Mouse (Mus musculus): ENCODE measurements around the gene Itga3. TPM values are rescaled to one million over a fixed set of nuclear protein-coding genes. Genes with fewer than 3 reads are reported as not detected.
A peak's percentile ranks its signal among the peaks of the same experiment; 100 is the strongest.
"Not testable (repeated sequence)": the region's sequence is repeated elsewhere in the genome, so short reads cannot be mapped to it uniquely, and the experiment has no call there.

The Itga3 gene
- polyA plus RNA-seq, 1 experiment from 2014 or later: 12.1 TPM

GRCm38 (mm10) chr11:95025227-95026012 lies 51.2 kb downstream of the Itga3 start:
- 82% methylated on average over 11 of the region's 11 CpGs for WGBS

GRCm38 (mm10) chr11:95024439-95025184 lies 52.0 kb downstream of the Itga3 start:
- WGBS: 74% methylated on average over 29 of the region's 29 CpGs
- H3K4me1 ChIP-seq (replicated peaks): no peaks in the 10 kb centered on the region
- H3K4me3 ChIP-seq: no peak overlapping the region
- peaks cover 91% of the 10 kb centered on the region for H3K36me3 ChIP-seq
- H3K27me3 ChIP-seq (replicated peaks): peaks cover 17% of the 10 kb centered on the region
- H3K27ac ChIP-seq (ENCODE audit: poor library complexity, severe bottlenecking): no peak overlapping the region
- H3K4me2 ChIP-seq: no peak overlapping the region
- ATAC-seq (ENCODE audit: insufficient number of reproducible peaks, low FRiP score): no peak
- no peak overlapping the region for H3K9ac ChIP-seq
- H3K9me3 ChIP-seq (replicated peaks): no peaks in the 10 kb centered on the region

More at GRCm38 (mm10) chr11:95025227-95026012, 51.2 kb downstream of the Itga3 start:
- ATAC-seq (ENCODE audit: insufficient number of reproducible peaks, low FRiP score): no peak
- Histone ChIP-seq H3K27ac (ENCODE audit: poor library complexity, severe bottlenecking) (no peak overlapping the region), H3K9me3 (replicated peaks) (no peaks in the 10 kb centered on the region), H3K4me1 (replicated peaks) (no peaks in the 10 kb centered on the region), H3K4me3 (no peak overlapping the region), H3K4me2 (no peak overlapping the region), H3K36me3 (peaks cover 86% of the 10 kb centered on the region), H3K9ac (no peak overlapping the region), H3K27me3 (replicated peaks) (peaks cover 9% of the 10 kb centered on the region)

DNA sequence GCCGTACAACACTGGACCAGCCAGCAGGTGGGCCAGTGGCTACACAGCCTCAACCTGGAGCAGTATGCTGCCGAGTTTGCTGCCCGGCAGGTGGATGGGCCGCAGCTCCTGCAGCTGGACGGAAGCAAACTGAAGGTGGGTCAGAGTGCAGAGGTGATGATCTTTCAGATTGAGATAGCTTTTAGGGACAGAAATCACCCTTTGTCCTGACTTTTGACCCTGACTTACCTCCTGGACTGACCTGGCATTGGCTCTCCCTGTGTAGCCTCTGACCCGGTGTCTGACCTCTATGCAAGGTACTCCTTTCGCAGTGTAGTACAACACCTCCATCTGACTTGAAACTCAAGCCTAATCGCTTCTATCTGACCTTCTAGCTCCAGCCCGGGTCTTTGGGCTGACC lies 53.1 kb downstream of the Itga3 start:
- Histone ChIP-seq H3K9ac (no peak overlapping the region), H3K27me3 (replicated peaks) (peaks cover 27% of the 10 kb centered on the region), H3K4me3 (no peak overlapping the region), H3K9me3 (replicated peaks) (no peaks in the 10 kb centered on the region), H3K36me3 (peaks cover 90% of the 10 kb centered on the region), H3K4me1 (replicated peaks) (no peaks in the 10 kb centered on the region), H3K27ac (ENCODE audit: poor library complexity, severe bottlenecking) (no peak overlapping the region), H3K4me2 (no peak overlapping the region)
- ATAC-seq (ENCODE audit: insufficient number of reproducible peaks, low FRiP score): no peak
- WGBS: 93% methylated on average over 9 of the region's 9 CpGs

DNA sequence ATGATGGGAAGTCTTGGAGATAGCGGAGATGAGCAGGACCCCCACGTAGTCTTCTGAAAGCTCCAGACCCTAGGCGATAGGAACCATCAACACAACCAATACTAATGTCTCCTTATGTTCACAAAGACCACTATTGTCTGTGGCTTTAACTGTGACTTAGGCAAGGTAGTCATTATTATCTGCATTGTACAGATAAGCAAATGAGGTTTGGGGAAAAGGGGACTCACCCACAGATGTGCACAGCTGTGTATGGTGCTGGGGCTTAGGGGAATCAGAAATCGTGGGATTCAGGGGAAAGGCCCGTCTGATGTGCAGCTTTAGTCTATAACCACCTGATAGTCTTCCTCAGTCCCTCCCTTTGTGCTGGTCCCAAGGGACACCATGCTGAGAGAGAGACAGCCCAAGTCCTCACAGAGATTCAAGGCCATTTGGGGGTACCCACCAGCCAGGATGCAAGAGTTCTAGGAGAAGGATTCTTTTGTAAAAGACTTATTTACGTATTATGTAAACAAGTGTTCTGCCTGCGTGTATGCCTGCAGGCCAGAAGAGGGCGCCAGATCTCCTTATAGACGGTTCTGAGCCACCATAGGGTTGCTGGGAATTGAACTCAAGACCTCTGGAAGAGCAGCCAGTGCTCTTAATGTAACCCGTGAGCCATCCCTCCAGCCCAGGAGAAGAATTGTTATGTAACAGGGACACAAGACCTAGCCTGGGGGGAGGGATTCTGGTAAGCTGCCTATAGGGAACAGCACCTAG lies 54.2 kb downstream of the Itga3 start:
- Histone ChIP-seq H3K27me3 (replicated peaks) (peaks cover 28% of the 10 kb centered on the region), H3K27ac (ENCODE audit: poor library complexity, severe bottlenecking) (no peak overlapping the region), H3K4me2 (no peak overlapping the region), H3K4me1 (replicated peaks) (peaks cover 4% of the 10 kb centered on the region; the same call in 1 of the 2 replicates), H3K9ac (no peak overlapping the region), H3K36me3 (peaks cover 87% of the 10 kb centered on the region), H3K9me3 (replicated peaks) (no peaks in the 10 kb centered on the region), H3K4me3 (no peak overlapping the region)
- ATAC-seq (ENCODE audit: insufficient number of reproducible peaks, low FRiP score): no peak
- WGBS: 76% methylated on average over 10 of the region's 10 CpGs

GRCm38 (mm10) chr11:95015484-95015883 lies 61.1 kb downstream of the Itga3 start:
- H3K36me3 ChIP-seq: peaks cover 28% of the 10 kb centered on the region
- no peaks in the 10 kb centered on the region for H3K9me3 ChIP-seq (replicated peaks)
- H3K9ac ChIP-seq: peak overlapping the region; percentile 37
- no peak overlapping the region for H3K27ac ChIP-seq (ENCODE audit: poor library complexity, severe bottlenecking)
- no peak overlapping the region for H3K4me3 ChIP-seq
- peaks cover 47% of the 10 kb centered on the region for H3K4me1 ChIP-seq (replicated peaks)
- peak overlapping the region; percentile 4; the same call in 1 of the 2 replicates for H3K4me2 ChIP-seq
- ATAC-seq (ENCODE audit: insufficient number of reproducible peaks, low FRiP score): 0 out of 2 replicates have a peak, but pooled peaks have one; percentile 10
- H3K27me3 ChIP-seq (replicated peaks): peaks cover 22% of the 10 kb centered on the region
- WGBS: 64% methylated on average over 3 of the region's 3 CpGs

GRCm38 (mm10) chr11:95012487-95012886 lies 64.1 kb downstream of the Itga3 start:
- H3K27me3 ChIP-seq (replicated peaks): no peaks in the 10 kb centered on the region
- H3K9ac ChIP-seq: no peak overlapping the region
- no peak for ATAC-seq (ENCODE audit: insufficient number of reproducible peaks, low FRiP score)
- peak overlapping the region; percentile 68 for H3K27ac ChIP-seq (ENCODE audit: poor library complexity, severe bottlenecking)
- H3K4me3 ChIP-seq: no peak overlapping the region
- H3K36me3 ChIP-seq: peaks cover 6% of the 10 kb centered on the region; the same call in 1 of the 2 replicates
- H3K9me3 ChIP-seq (replicated peaks): no peaks in the 10 kb centered on the region
- peaks cover 61% of the 10 kb centered on the region for H3K4me1 ChIP-seq (replicated peaks)
- peak overlapping the region; percentile 94 for H3K4me2 ChIP-seq
- WGBS: 35% methylated on average over 3 of the region's 3 CpGs

DNA sequence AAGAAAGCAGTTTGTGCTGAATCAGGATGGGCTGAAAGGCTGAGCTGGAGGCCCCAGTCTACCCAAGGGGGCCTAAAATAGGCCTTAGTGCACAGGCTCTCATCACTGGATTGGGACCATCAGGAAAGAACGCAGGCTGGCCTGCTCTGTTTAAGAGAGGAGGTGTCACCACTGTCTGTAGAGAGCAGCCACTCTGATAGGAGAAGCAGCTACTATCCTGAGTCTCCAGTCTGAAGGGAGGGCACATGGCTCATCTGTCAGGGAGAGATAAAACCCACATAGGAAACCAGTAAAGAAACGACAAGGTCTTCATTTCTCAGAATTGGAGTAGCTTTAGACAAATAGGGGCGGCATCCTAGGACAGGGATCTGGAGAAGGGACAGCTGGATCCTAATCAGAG lies 64.5 kb downstream of the Itga3 start:
- peak overlapping the region; percentile 68 for H3K27ac ChIP-seq (ENCODE audit: poor library complexity, severe bottlenecking)
- peak; percentile 84 for ATAC-seq (ENCODE audit: insufficient number of reproducible peaks, low FRiP score)

DNA sequence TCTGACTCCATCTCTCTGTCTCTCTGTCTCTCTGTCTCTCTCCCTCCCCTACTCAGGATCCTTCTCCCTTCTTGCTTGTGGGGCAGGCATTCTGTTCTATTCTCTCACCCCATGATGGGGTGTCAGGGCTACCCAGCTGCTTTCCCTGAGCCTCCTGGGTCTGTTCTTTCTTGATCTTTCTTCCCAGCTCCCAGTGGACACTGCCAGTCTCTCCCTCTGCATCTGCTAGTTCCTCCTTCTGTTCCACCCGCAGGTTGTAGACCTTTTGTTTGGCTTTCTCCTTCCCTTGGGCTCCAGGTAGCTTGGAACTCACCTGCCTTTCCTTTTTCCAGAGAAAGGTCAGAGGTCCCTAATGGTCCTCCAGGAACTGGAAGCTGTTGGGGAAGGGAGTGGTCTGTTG lies 65.2 kb downstream of the Itga3 start:
- Histone ChIP-seq H3K27me3 (replicated peaks) (no peaks in the 10 kb centered on the region), H3K9ac (peak overlapping the region; percentile 58), H3K4me1 (replicated peaks) (peaks cover 64% of the 10 kb centered on the region), H3K4me3 (peak overlapping the region; percentile 78), H3K4me2 (peak overlapping the region; percentile 94), H3K9me3 (replicated peaks) (no peaks in the 10 kb centered on the region), H3K27ac (ENCODE audit: poor library complexity, severe bottlenecking) (peak overlapping the region; percentile 68), H3K36me3 (peaks cover 6% of the 10 kb centered on the region; the same call in 1 of the 2 replicates)
- WGBS: 32% methylated on average over 1 of the region's 1 CpGs
- no peak for ATAC-seq (ENCODE audit: insufficient number of reproducible peaks, low FRiP score)

More for the DNA sequence above, 64.5 kb downstream of the Itga3 start:
- 29% methylated on average over 3 of the region's 3 CpGs for WGBS
- Histone ChIP-seq H3K4me2 (peak overlapping the region; percentile 94), H3K4me1 (replicated peaks) (peaks cover 60% of the 10 kb centered on the region), H3K9ac (0 out of 2 replicates have a peak overlapping the region, but pooled peaks have one; percentile 4), H3K4me3 (no peak overlapping the region), H3K36me3 (peaks cover 6% of the 10 kb centered on the region; the same call in 1 of the 2 replicates), H3K27me3 (replicated peaks) (no peaks in the 10 kb centered on the region), H3K9me3 (replicated peaks) (no peaks in the 10 kb centered on the region)

- H3K4me1 ChIP-seq (replicated peaks): peaks cover 65% of the 10 kb centered on the region
- peak overlapping the region; percentile 68 for H3K27ac ChIP-seq (ENCODE audit: poor library complexity, severe bottlenecking)
- not testable (repeated sequence) for H3K27me3 ChIP-seq (replicated peaks); H3K36me3 ChIP-seq; H3K9me3 ChIP-seq (replicated peaks); ATAC-seq (ENCODE audit: insufficient number of reproducible peaks, low FRiP score)
- peak overlapping the region; percentile 58 for H3K9ac ChIP-seq
- H3K4me3 ChIP-seq: peak overlapping the region; percentile 78
- H3K4me2 ChIP-seq: peak overlapping the region; percentile 94
- WGBS: 13% methylated on average over 4 of the region's 4 CpGs
Measured at GRCm38 (mm10) chr11:95010841-95011403, 65.7 kb downstream of the Itga3 start.

DNA sequence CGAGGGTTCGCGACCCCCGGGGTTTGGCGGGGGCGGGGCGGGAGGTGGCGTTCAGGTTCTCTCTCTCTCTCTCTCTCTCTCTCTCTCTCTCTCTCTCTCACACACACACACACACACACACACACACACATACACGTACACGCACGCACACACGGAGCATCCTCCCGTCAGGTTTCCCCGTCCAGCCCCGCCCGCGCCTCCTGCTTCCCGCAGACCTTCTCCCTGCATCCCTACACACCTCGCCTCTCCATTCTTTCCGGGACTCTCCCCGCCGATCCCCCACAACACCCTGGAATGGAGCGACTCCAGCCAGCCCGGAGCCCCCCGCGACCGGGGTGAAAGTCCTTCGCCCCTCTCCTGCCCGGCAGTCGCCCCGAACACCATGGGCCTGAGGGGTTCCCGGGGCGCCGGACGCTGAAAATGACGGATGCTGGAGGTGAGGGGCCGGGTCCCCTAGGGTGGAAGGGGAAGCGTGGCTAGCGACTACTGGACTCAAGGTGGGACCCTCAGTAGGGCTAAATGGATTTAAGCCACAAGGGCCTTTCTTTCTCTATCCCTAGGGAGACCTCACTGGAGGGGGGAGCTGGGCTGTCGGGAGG lies 66.4 kb downstream of the Itga3 start:
- Histone ChIP-seq H3K9ac (peak overlapping the region; percentile 87), H3K4me3 (peak overlapping the region; percentile 78), H3K4me1 (replicated peaks) (peaks cover 62% of the 10 kb centered on the region), H3K27me3 (replicated peaks) (no peaks in the 10 kb centered on the region), H3K9me3 (replicated peaks) (no peaks in the 10 kb centered on the region), H3K4me2 (peak overlapping the region; percentile 94), H3K27ac (ENCODE audit: poor library complexity, severe bottlenecking) (peak overlapping the region; percentile 83), H3K36me3 (peaks cover 12% of the 10 kb centered on the region)
- ATAC-seq (ENCODE audit: insufficient number of reproducible peaks, low FRiP score): peak; percentile 14; the same call in 1 of the 2 replicates
- under 1% methylated on average over 38 of the region's 40 CpGs for WGBS

Data from heart, embryonic 12.5 days (tissue).